Mouse (Mus musculus) adrenal gland, adult 10 weeks (tissue): ENCODE results near the gene Calu. TPM values are rescaled to one million over a fixed set of nuclear protein-coding genes. Genes with fewer than 3 reads are reported as not detected.

Experiments used
- polyA plus RNA-seq: library from polyadenylated mRNA; stranded (reverse); fragments of 350-450 nt; fragmentation: Illumina TruSeq; extraction: RNeasy Lipid Tissue Mini Kit (QIAGEN cat#74804); gene quantifications from one replicate; pipeline ENCODE4 v1.2.3, GENCODE M21; 2014; ENCODE audit warnings: low read depth, low replicate concordance

Gene Calu
- polyA plus RNA-seq: 382 TPM

GRCm38 (mm10) chr6:29347665-29348370, at the start of gene Calu:
Gene Calu, plus strand, starts transcription at chr6:29348069.

GRCm38 (mm10) chr6:29318879-29319278, 29.0 kb upstream of the Calu start, which contains the start of gene Fam71f1:
Gene Fam71f1, plus strand, starts transcription at chr6:29319140.

GRCm38 (mm10) chr6:29388052-29388518, 40.2 kb downstream of the Calu start, which contains the start of gene Opn1sw:
Gene Opn1sw, minus strand, starts transcription at chr6:29388468.

GRCm38 (mm10) chr6:29395910-29396713, 48.2 kb downstream of the Calu start, which contains the start of gene Ccdc136:
Gene Ccdc136, plus strand, starts transcription at chr6:29396309.

Other genes with a start within 250 kb of the Calu start
- 45.9 TPM for gene Rbm28, start 183.1 kb upstream of the Calu start, polyA plus RNA-seq
- not detected for gene Prrt4, start 168.5 kb upstream of the Calu start, polyA plus RNA-seq
- 16.5 TPM for gene Impdh1, start 131.7 kb upstream of the Calu start, polyA plus RNA-seq
- gene Hilpda, start 75.6 kb upstream of the Calu start, polyA plus RNA-seq: 5.7 TPM
- not detected for gene Fam71f2, start 68.5 kb upstream of the Calu start, polyA plus RNA-seq
- not detected for gene Fam71f1, start 28.9 kb upstream of the Calu start, polyA plus RNA-seq
- gene Opn1sw, start 40.4 kb downstream of the Calu start, polyA plus RNA-seq: not detected
- gene Ccdc136, start 48.2 kb downstream of the Calu start, polyA plus RNA-seq: 0.82 TPM
- gene Flnc, start 85.2 kb downstream of the Calu start, polyA plus RNA-seq: 0.06 TPM
- 33.1 TPM for gene Atp6v1f, start 119.6 kb downstream of the Calu start, polyA plus RNA-seq
- gene Atp6v1fnb, start 123.4 kb downstream of the Calu start, polyA plus RNA-seq: not detected
- not detected for gene Kcp, start 159.9 kb downstream of the Calu start, polyA plus RNA-seq
- gene Irf5, start 178.6 kb downstream of the Calu start, polyA plus RNA-seq: 0.93 TPM